Mouse (Mus musculus): ENCODE measurements around the gene Txndc2.

- TF ChIP-seq CTCF (IDR thresholded peaks at IDR 0.05; ENCODE audit: borderline replicate concordance, insufficient read depth, low read length) = no peak
- no peak for TF ChIP-seq POLR2A (IDR thresholded peaks at IDR 0.05; ENCODE audit: low read depth, low read length)
These were observed 6.1 kb downstream of the Txndc2 start for GRCm38 (mm10) chr17:65635715-65636360.
